Mouse (Mus musculus) left cerebral cortex, postnatal 4 days (tissue): ENCODE results near the gene Trub1. TPM values are rescaled to one million over a fixed set of nuclear protein-coding genes. Genes with fewer than 3 reads are reported as not detected.

Experiments used
- DNase-seq: peaks from one replicate; pipeline ENCODE4 v3.0.0-alpha.2; 2022
- intact Hi-C: fragments of 180-260 bp; cut with DNase I; formaldehyde crosslinking; loops from one replicate; pipeline ENCODE4 v1.15.1; 2025
- total RNA-seq, 2 experiments: library from RNA; stranded (reverse); gene quantifications; 2 replicates each; pipeline ENCODE4 v1.2.3; 2021

The Trub1 gene
- total RNA-seq, 2 experiments from 2014 or later, result 19.7 to 20.6 TPM

GRCm38 (mm10) chr19:57489527-57489926 lies 36.8 kb downstream of the Trub1 start:
- no peak for DNase-seq
- intact Hi-C loops, result loop anchor here (5.0 kb wide), 1 partner anchor 123 kb away; the partner anchor contains the start of gene Atrnl1

GRCm38 (mm10) chr19:57491030-57491429 lies 38.3 kb downstream of the Trub1 start:
- intact Hi-C loops, result no loop called here

GRCm38 (mm10) chr19:57494020-57494419 lies 41.3 kb downstream of the Trub1 start:
- DNase-seq, result no peak
- intact Hi-C loops, result no loop called here

More at GRCm38 (mm10) chr19:57491030-57491429, 38.3 kb downstream of the Trub1 start:
- peak; percentile 45 for DNase-seq

- no peak for DNase-seq
- intact Hi-C loops, result no loop called here
Observed at GRCm38 (mm10) chr19:57498110-57498743, 45.5 kb downstream of the Trub1 start.

- no peak for DNase-seq
- intact Hi-C loops, result no loop called here
Observed at GRCm38 (mm10) chr19:57498884-57499410, 46.2 kb downstream of the Trub1 start.

GRCm38 (mm10) chr19:57500254-57500653 lies 47.5 kb downstream of the Trub1 start:
- intact Hi-C loops, result no loop called here
- no peak for DNase-seq

- no peak for DNase-seq
- intact Hi-C loops, result no loop called here
Observed at GRCm38 (mm10) chr19:57503144-57503543, 50.4 kb downstream of the Trub1 start.

GRCm38 (mm10) chr19:57505048-57505932 lies 52.6 kb downstream of the Trub1 start:
- intact Hi-C loops, result no loop called here
- no peak for DNase-seq

- no peak for DNase-seq
- intact Hi-C loops, result no loop called here
Observed at GRCm38 (mm10) chr19:57506591-57506990, 53.9 kb downstream of the Trub1 start.

GRCm38 (mm10) chr19:57508261-57508788 lies 55.6 kb downstream of the Trub1 start:
- intact Hi-C loops, result no loop called here
- DNase-seq, result no peak

- intact Hi-C loops, result no loop called here
- peak; percentile 44 for DNase-seq
Observed at GRCm38 (mm10) chr19:57509758-57510319, 57.1 kb downstream of the Trub1 start.

- intact Hi-C loops, result no loop called here
- no peak for DNase-seq
Observed at GRCm38 (mm10) chr19:57510836-57511235, 58.1 kb downstream of the Trub1 start.

- intact Hi-C loops, result no loop called here
- no peak for DNase-seq
Observed at GRCm38 (mm10) chr19:57513123-57513522, 60.4 kb downstream of the Trub1 start.

- intact Hi-C loops, result no loop called here
- DNase-seq, result no peak
Observed at GRCm38 (mm10) chr19:57521721-57522120, 69.0 kb downstream of the Trub1 start.

GRCm38 (mm10) chr19:57523363-57523762 lies 70.7 kb downstream of the Trub1 start:
- intact Hi-C loops, result no loop called here
- DNase-seq, result peak; percentile 13

GRCm38 (mm10) chr19:57525693-57526092 lies 73.0 kb downstream of the Trub1 start:
- DNase-seq, result no peak
- intact Hi-C loops, result no loop called here

GRCm38 (mm10) chr19:57530212-57530611 lies 77.5 kb downstream of the Trub1 start:
- intact Hi-C loops, result no loop called here
- no peak for DNase-seq

GRCm38 (mm10) chr19:57534262-57534661 lies 81.5 kb downstream of the Trub1 start:
- intact Hi-C loops, result no loop called here
- DNase-seq, result no peak

- no peak for DNase-seq
- intact Hi-C loops, result no loop called here
Observed at GRCm38 (mm10) chr19:57536512-57536911, 83.8 kb downstream of the Trub1 start.

- peak; percentile 35 for DNase-seq
- intact Hi-C loops, result no loop called here
Observed at GRCm38 (mm10) chr19:57537510-57538182, 84.9 kb downstream of the Trub1 start.
